Comparison of ENCODE assay signal across 23 mouse cellular contexts in the genomic region with DNA sequence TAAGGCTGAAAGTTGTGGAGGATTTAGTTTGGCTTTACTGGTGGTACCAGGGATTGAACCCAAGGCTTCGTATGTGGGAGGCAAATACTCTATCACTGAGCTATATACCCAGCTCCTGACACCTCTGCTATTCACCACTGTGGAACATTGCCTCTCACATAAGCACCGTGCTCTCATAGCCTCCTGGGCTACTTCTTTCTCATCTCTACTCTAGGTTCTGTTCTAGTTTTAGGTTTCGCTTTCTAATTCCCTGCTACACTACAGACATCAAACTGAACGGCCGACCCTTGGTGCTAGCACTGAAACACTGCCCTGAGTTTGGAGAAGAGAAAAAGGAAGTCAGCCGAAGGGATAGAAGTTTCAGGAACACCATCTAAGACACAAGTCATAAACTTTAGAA.
DNase-seq lines count a peak whose midpoint lies in the region; ATAC-seq lines count a peak whose summit lies in the region.
"Had no signal": no experiment of that assay in that cellular context is flagged by ENCODE, and none has a peak within 500 bp of the region (broad histone marks: within the 10 kb centered on the region; RNA-seq: fewer than 3 reads in every experiment).

No protein-coding gene starts in this region.

- ATAC-seq in granulocyte monocyte progenitor cell, adult 5-6 weeks (replicated peaks; ENCODE audit: poor library complexity, severe bottlenecking) = peak; percentile 35
- ATAC-seq: forebrain, embryonic 16.5 days; Patski had no signal

- DNase-seq in layer of hippocampus, adult 9-11 months = peak; percentile 33
- no peak for DNase-seq in layer of hippocampus, postnatal 14 days (ENCODE audit: low spot score in 2 of 2)
- peak; percentile 42 for DNase-seq in CD4-positive, CD25-positive, alpha-beta regulatory T cell, adult 2 months (ENCODE audit: low read depth, low spot score)
- peak; percentile 60 for DNase-seq in naive thymus-derived CD4-positive, alpha-beta T cell, adult 2 months (ENCODE audit: low read depth)
- DNase-seq in embryo, embryonic 9.5 days (ENCODE audit: extremely low spot score) = no peak
- no peak for DNase-seq in kidney, adult 9 months
- DNase-seq: adrenal gland, adult 2 months; adrenal gland, postnatal 36 days; cerebellum, adult 9-10 months; gastrocnemius, adult 2 months; gastrocnemius, postnatal 36 days; heart, adult 2 months; heart, postnatal 4 days; kidney, adult 2 months; kidney, postnatal 4 days; lung, postnatal 36 days; midbrain, embryonic 14.5 days; retina, postnatal 1 day; right cerebral cortex, postnatal 14 days; thymus, postnatal 14 days had no signal

Comparison
In these comparisons a context has a peak if more than half of its experiments do, and no peak if none do; other contexts are left out.
1. DNase-seq: peak in layer of hippocampus, adult 9-11 months (single experiment), CD4-positive, CD25-positive, alpha-beta regulatory T cell, adult 2 months (single experiment) and naive thymus-derived CD4-positive, alpha-beta T cell, adult 2 months (single experiment); none in layer of hippocampus, postnatal 14 days (0 of 2), embryo, embryonic 9.5 days (single experiment) and kidney, adult 9 months (single experiment).